Mouse (Mus musculus) liver, adult 2 months (tissue): ENCODE measurements around the gene Hsp90ab1.

Source experiments
- CTCF ChIP-seq: fragments of 200-500 bp; IDR thresholded peaks from 2 replicates; pipeline ENCODE4 v1.5.1; 2011; ENCODE audit warnings: low read depth, low read length, control low read depth
- POLR2A ChIP-seq: fragments of 200-500 bp; IDR thresholded peaks from 2 replicates; pipeline ENCODE4 v1.6.1; 2011; ENCODE audit warnings: low read length, control low read depth; ENCODE audit not compliant: insufficient read depth; ENCODE audit errors: extremely low read depth

DNA sequence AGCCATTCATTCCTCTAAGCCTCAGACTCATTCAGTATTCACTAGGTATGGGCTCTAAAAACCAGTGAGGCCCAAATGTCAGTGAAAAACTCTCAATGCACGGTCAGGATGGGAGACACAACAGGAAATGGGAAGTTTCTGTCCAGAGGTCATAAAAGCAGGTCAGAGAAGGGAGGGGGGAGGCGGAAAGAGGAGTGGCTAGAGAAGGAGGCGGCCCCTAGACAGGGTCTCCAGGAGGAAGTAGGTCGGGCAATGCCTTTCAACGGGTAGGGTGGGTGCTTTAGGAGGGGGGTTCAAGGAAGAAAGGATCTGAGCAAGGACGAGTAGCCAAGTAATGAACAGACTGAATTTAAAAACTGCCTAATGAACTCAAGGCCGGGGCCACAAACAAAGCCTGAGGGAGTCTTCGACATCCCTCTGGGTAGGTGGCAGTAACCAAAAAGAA, 45.9 kb upstream of the Hsp90ab1 start:
- TF ChIP-seq POLR2A (no peak), CTCF (no peak)
